Mouse (Mus musculus) frontal cortex, postnatal 25 days (tissue): ENCODE data around the gene Lrrk1.

ENCODE experiments used
- DNase-seq, 2 experiments: peaks; one replicate each; pipeline ENCODE4 v3.0.0; 2022; ENCODE audit warnings: low spot score in 2 of 2

The Lrrk1 gene

DNA sequence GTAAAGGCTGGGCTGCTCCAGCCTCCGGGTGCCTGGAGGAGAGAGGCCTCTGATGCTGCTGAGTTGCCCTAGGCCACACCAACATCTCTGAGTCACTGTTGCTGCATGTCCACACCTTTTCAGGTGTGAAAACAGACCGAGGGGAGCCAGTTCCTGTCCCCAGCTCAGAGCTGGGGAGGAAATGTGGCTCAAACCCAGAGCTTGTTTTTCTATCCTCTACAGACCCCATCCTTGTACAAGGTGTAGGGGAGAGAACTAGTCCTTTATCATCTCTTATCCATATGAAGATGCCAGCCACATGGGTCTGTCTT, 159.6 kb downstream of the Lrrk1 start:
- DNase-seq, result no peak

- DNase-seq, result no peak
Observed at GRCm38 (mm10) chr7:66227814-66228609, 160.1 kb downstream of the Lrrk1 start.

GRCm38 (mm10) chr7:66225881-66226280, 162.3 kb downstream of the Lrrk1 start:
- no peak for DNase-seq

DNA sequence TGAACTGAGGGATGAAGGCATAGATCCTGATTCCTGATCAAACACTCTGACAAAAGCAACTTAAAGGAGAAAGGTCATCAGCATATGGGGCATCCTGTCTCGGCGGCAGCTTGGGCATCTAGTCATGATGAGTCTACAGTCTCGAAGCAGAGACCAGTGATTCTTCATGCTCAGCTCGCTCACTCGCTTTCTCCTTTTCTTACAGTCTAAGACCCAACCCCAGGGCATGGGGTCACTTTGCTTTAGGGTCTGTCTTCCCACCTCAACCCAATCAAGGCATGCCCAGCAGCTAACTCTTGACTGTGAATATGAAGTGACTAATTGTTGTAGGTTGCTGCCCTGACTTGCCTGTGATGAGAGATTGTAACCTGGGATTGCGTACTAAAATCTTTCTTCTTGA, 163.6 kb downstream of the Lrrk1 start:
- DNase-seq, result no peak

GRCm38 (mm10) chr7:66223731-66224130, 164.4 kb downstream of the Lrrk1 start:
- DNase-seq, result no peak

- DNase-seq, result no peak
Observed at GRCm38 (mm10) chr7:66222621-66223091, 165.5 kb downstream of the Lrrk1 start.

GRCm38 (mm10) chr7:66219794-66220227, 168.3 kb downstream of the Lrrk1 start:
- no peak for DNase-seq

- no peak for DNase-seq
Observed at GRCm38 (mm10) chr7:66219028-66219793, 168.9 kb downstream of the Lrrk1 start.

DNA sequence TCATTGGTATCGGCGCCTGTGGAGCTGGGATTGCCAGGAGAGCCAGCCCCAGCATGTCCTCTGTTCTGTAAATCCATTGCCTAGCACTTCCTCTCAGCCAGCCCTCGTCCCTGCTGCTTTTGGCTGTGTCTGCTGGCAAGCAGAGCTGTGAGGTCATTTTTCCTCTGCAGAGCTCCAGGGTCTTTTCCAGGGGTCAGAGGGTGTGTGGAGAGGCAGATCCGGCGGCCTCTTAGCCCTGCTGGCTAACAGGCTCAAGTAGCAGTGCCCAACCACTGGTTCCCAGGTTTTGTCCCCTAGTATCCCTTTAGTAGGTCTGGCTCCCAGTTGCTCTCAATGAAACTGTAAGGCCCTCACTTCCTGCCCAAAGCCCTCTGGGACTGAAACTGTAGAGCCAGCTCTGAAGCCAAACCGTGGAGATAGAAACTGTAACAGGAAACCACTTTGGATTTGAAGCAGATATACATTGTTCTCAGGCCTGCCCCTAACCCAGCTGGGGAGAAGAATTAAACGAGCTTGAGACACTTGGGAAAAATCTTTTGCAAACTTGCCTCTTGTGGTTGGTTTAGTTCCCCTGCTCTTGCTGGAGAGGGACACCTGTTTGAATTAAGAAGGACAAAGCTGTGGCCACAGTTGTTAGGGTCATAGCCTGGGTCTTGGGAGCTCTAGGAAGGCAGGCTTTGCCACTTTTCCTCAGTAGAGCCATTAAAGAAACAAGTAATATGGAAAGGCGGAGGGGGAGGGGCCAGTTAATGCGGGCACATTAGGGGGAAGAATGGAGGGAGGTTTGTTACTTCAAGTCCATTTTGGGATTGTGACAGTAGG, 169.7 kb downstream of the Lrrk1 start:
- DNase-seq, result no peak

DNA sequence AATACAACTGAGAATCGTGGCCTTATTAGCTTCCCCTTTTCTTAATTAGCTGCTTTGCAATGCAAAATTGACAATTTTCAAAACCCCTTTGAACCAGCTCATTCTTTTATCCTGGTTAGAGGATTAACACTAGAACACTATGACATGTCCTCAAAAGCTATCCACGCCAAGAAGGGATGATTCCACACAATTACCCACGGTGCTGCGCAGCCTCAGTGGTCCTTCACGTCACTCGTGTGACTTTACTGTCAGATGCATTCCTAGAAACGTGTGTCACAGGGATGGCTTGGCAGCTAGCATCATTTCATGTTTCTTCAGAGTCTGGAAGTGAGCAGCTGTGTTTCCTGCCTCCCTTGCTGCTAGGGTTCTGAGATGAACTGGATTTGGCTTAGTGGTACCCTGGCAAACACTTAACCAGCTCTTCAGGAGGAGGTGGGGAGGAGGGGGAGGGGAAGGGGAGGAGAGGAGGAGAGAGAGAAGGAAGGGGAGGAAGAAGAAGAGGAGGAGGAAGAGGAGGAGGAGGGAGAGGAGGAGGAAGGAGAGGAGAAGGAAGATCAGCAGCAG, 170.5 kb downstream of the Lrrk1 start:
- no peak for DNase-seq

- no peak for DNase-seq
Observed at GRCm38 (mm10) chr7:66217011-66217410, 171.1 kb downstream of the Lrrk1 start.

DNA sequence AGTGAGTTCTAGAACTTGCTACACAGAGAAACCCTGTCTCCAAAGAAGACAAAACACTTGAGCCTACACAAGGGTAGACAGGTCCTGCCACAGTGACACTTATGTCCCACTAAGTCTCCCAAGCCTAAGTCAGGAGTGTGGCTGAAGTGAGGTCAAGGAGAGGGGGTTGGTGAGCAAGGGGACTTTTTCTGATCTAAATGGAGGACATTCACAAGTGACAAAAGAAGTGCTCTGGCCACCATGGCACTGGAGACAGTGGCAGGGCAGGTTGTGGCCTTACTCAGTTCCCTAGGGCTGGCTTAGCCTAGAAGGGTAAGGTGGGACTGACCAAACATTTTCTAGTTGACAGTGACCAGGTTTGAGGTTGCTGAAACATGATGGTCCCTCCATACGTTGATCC, 172.2 kb downstream of the Lrrk1 start:
- DNase-seq, result no peak

DNA sequence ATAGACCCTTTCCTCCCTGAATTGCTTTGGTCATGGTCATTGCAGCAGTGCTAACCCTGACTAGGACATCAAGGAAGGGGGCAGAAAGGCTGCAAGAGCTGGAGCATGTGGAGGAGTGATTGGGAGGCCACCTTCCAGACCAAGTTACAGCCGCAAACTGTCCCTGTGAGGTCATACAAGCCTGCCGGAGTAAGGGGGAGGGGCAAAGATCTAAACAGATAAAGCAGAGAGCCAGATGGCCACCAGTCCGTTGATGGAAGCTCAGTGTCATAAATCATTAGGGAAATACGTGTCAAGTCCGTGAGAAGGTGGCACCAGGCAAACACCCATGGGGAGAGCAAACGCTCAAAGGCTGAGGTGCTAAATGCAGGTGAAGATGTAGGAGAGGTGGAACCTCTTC, 173.7 kb downstream of the Lrrk1 start:
- no peak for DNase-seq

GRCm38 (mm10) chr7:66212887-66213286, 175.3 kb downstream of the Lrrk1 start:
- no peak for DNase-seq

- DNase-seq, result no peak
Observed at GRCm38 (mm10) chr7:66209920-66210319, 178.2 kb downstream of the Lrrk1 start.

- no peak for DNase-seq
Observed at GRCm38 (mm10) chr7:66201657-66202056, 186.5 kb downstream of the Lrrk1 start.

- DNase-seq, result no peak
Observed at GRCm38 (mm10) chr7:66200791-66201450, 187.2 kb downstream of the Lrrk1 start.

- DNase-seq, result no peak
Observed at GRCm38 (mm10) chr7:66200383-66200782, 187.8 kb downstream of the Lrrk1 start.

- DNase-seq, result peak in 1 of 2 experiments; percentile 22
Observed at GRCm38 (mm10) chr7:66199391-66199831, 188.7 kb downstream of the Lrrk1 start.

GRCm38 (mm10) chr7:66198416-66198815, 189.7 kb downstream of the Lrrk1 start:
- no peak for DNase-seq
